Mouse (Mus musculus) urinary bladder, postnatal 4 days (tissue): Measurements from ENCODE around the gene Lilrb4a.
"Not testable (repeated sequence)": the region's sequence is repeated elsewhere in the genome, so short reads cannot be mapped to it uniquely, and the experiment has no call there.

Experiments used
- DNase-seq, 2 experiments: peaks; one replicate each; pipeline ENCODE4 v3.0.0; 2021 to 2022; ENCODE audit warnings: low spot score in 2 of 2

Gene Lilrb4a

GRCm38 (mm10) chr10:51490691-51491090, at the start of gene Lilrb4a:
Lilrb4a (plus strand) TSS chr10:51490956.
- DNase-seq: not testable (repeated sequence)

GRCm38 (mm10) chr10:51451610-51452009, 39.1 kb upstream of the Lilrb4a start:
- DNase-seq: no peak

GRCm38 (mm10) chr10:51453616-51454298, 37.0 kb upstream of the Lilrb4a start:
- no peak for DNase-seq

GRCm38 (mm10) chr10:51454365-51454764, 36.4 kb upstream of the Lilrb4a start:
- DNase-seq: no peak

- DNase-seq: no peak
Measured at GRCm38 (mm10) chr10:51455762-51456161, 35.0 kb upstream of the Lilrb4a start.

- DNase-seq: no peak
Measured at GRCm38 (mm10) chr10:51456369-51456768, 34.4 kb upstream of the Lilrb4a start.

GRCm38 (mm10) chr10:51463800-51464199, 27.0 kb upstream of the Lilrb4a start:
- DNase-seq: not testable (repeated sequence)

GRCm38 (mm10) chr10:51480397-51480796, 10.4 kb upstream of the Lilrb4a start, which contains the start of the genes Gm49339 and Lilr4b:
Gm49339 (plus strand) TSS chr10:51480612.
Lilr4b (plus strand) TSS chr10:51480632.
- not testable (repeated sequence) for DNase-seq

GRCm38 (mm10) chr10:51520021-51520420, 29.3 kb downstream of the Lilrb4a start:
- DNase-seq: no peak

GRCm38 (mm10) chr10:51521453-51521852, 30.7 kb downstream of the Lilrb4a start:
- no peak for DNase-seq

GRCm38 (mm10) chr10:51526090-51526489, 35.3 kb downstream of the Lilrb4a start:
- no peak for DNase-seq

GRCm38 (mm10) chr10:51526633-51527032, 35.9 kb downstream of the Lilrb4a start:
- no peak for DNase-seq

- DNase-seq: no peak
Measured at GRCm38 (mm10) chr10:51528840-51529434, 38.2 kb downstream of the Lilrb4a start.

GRCm38 (mm10) chr10:51529497-51529896, 38.7 kb downstream of the Lilrb4a start:
- DNase-seq: no peak

GRCm38 (mm10) chr10:51530813-51531212, 40.1 kb downstream of the Lilrb4a start:
- no peak for DNase-seq
